Mouse (Mus musculus): ENCODE measurements at regions not wholly inside any gene's neighbourhood (a gene's known extent, or its start where the extent isn't known, plus 50 kb on each side); places are given as distances from the start of the nearest gene placed in this dataset.
A peak's percentile ranks its signal among the peaks of the same experiment; 100 is the strongest.

DNA sequence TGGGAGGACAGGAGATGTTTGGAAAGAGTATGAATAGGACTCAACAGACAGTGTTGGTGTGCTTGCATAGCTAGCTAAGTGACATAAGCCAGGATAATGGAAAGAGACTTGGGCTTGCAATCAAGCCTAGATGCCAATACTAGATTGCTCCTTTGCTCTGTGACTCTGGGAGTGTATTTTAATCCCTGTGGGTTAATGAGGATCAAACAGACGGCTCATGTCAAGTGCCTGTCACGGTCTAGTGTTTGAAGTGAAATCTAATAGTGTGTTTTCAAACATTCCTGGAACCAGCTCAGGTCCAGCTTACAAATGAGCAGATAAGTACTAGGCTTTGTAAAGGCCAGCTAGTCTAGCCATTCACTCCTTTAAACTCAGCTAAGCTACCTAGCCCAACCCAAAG is 64.1 kb upstream of the Ranbp3l start:
- DNase-seq, result no peak

DNA sequence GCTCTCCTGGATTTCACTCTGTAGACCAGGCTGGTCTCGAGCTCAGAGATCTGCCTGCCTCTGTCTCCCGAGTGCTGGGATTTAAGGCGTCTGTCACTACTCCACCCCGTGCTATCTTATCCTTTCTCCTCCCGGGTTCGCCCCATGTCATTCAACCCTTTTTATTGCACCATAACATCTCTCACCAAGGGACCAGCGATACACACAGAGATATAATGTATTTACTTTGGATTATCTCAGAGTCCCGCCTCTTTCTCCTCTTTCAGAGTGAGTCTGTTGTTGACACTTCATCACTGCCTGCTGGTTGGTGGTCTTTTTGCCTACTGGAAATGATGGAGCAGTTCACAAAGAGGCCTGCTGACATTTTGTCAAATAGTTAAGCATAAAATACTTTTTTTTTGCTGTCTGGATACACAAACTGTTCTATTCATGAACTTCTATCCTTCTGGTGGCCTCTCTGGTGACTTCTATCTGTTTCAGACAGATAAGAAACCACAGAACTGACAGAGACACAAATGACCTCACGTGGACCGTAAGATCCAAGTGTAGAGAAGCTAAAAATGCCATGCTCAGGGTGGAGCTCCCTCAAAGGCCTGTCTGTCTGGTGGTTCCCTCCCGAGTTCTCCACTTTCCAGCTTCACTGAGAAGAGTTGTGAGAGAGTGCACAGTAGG is 70.1 kb upstream of the Ranbp3l start:
- DNase-seq, result no peak

DNA sequence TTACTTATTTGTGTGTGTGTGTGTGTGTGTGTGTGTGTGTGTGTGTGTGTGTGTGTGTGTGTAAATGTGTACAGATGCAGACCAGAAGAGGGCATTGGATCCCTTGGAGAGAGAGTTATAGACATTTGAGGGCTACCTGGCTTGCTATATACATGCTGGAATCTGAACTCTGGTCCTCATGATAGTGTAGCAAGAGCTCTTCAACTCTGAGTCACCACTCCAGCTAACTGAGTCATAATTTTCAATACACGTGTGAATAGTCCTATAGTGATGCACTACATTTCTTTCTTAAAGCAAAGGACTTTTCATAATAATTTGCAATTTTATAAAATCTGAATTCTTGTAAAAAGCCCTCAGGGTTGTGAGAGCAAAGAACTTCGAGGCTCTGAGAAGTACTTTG is 70.9 kb upstream of the Ranbp3l start:
- DNase-seq, result no peak

DNA sequence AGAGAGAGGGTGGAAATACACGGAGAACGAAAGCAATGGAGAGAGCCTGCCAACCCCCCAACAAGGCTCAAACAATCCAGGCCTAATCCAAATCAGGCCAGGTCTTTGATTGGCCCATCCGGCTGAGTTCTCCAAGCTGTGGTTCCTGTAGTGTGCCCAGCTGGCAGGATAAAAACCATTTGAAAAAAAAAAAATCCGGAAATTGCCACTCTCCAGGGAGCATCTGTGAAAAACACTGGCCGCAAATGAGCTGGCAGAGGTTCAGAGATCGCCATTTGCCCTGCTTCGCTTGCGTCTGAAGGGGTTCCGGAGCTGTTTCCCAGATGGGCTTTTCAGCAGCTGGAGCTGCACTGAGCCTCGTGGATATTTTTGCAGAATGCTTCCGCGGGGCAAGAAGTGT is 71.4 kb upstream of the Ranbp3l start:
- no peak for DNase-seq

DNA sequence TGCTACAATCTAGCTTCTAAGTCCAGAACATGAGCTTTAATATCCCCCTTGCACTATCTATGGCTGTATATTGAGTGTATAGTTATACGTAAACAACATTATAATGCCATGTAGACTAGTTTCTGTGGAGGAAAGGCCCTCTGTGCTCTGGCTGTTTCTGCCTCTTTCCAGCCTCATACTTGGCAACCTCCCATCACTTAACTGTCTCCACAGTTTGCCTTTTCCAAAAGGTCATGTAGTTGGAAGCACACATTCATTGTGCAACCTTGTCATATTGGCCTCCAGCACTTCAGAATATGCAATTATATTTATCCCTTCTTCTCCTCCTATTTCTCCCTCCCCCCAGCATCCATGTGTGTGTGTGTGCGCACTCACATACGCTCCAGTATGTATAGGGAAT is 82.2 kb upstream of the Ranbp3l start:
- DNase-seq, result no peak

DNA sequence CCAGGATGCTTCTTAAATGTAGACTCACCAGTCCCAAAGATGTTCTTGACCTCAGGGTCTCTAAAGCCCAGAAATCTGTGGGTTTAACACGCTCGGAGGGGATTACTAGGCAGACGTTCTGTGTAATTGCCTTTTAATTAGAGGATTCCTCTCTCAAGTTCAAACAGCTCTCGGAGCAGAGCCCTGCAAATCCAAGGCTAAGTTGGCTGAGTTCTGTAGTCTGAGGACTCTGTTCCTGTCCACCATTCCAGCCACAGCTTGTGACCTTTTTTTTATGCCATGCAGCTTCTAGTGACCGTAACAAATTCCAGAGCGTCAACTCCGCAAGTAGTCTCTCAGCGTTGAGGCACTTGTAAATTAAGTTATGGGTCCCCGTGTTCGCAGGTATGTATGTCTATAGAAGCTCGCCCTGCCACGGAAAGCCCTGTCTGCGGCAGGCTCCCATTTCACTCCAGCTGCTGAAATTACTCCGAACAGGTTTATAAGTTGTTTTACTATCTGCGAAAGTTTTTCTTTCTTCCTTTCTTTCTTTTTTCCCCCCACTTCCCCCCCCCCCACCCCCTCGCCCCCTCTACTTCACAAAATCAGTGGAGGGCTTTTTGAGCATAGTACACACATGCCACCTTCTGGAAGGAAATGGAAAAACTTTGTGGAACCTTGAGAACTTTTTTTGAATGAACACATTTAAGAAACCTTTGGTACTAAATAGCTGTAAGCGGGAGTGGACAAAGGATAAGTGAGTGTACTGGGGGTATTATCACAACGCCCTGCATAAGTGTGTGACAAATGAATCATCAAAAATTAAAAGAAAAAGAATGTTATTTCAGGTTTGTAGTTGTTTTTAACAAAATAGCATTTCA is 82.9 kb upstream of the Ranbp3l start:
- peak; percentile 32 for DNase-seq

DNA sequence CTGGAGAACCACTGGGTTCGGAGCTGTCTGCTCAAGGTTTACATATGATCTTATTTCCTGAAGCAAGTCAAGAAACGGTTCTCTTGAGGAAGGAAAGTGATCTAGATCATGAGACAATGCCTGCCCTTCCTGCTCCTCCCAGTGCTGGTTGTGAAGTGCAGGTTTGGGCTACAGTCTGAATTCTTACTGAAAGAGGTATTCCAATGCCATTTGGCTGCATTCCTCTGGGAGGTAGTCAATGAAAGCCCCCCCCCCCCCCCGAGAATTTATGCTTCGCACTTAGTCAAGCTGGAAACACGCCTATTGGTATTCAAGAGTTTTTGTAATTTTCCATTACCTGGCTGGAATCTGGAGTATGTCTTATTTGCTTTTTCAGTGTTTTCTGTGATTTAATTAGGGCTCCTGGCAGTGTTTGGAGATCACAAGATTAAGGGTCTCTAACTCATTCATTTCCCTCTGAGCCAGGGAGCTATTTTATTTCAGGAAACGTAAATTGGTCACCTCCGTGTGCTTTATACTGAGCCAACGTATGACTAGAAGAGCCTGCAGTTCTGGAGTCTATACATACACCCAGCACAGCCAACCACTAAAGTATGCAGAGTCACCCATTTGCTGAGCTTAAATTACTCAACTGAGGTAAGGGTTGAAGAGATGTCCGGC is 84.7 kb upstream of the Ranbp3l start:
- DNase-seq, result no peak

DNA sequence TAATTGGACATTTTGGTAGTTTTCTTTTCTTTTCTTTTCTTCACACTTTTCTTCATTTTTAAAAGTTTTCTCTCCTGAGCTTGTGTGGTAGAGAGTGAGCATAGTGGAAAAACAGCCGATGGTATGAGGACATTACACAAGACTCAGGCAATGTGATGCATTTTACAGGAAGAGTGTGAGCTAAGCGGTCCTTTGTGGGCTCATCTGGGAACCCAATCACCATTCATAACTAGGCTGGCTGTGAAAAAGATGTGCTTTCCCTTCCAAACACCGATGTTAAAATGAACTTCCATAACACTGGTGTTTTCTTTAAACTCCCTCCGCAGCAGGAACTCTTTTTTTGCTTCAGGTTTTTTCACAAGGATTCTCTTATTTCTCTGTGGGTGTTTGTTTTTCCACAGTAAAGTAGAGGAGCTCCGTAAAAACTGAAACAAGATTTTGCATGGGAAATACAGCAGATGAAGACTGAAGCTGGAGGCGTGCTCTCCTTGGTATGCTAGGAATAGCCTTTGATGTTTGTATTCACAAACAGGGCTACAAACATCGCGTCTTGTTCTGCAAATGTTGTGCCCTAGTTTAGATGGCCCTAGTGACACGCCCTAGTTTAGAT is 92.8 kb upstream of the Ranbp3l start:
- DNase-seq, result no peak

DNA sequence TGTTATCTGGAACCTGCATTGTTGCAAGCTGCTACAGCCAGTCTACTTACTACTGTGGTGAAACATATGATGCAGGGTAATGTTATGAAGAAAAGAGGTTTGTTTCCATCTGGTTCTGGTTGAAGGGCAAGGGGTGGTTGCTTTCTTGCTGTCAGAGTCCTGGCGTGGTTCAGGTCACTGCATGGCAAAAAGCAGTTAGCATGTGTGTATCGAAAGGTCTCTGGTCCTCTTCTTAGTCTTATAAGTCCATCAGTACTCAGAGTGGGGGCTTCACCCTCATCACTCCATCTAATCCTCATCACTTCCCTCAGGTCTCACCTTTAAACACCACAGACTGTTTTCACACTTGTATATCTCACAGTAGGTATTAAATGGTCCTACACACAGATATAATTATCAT is 99.7 kb upstream of the Ranbp3l start:
- DNase-seq, result no peak

DNA sequence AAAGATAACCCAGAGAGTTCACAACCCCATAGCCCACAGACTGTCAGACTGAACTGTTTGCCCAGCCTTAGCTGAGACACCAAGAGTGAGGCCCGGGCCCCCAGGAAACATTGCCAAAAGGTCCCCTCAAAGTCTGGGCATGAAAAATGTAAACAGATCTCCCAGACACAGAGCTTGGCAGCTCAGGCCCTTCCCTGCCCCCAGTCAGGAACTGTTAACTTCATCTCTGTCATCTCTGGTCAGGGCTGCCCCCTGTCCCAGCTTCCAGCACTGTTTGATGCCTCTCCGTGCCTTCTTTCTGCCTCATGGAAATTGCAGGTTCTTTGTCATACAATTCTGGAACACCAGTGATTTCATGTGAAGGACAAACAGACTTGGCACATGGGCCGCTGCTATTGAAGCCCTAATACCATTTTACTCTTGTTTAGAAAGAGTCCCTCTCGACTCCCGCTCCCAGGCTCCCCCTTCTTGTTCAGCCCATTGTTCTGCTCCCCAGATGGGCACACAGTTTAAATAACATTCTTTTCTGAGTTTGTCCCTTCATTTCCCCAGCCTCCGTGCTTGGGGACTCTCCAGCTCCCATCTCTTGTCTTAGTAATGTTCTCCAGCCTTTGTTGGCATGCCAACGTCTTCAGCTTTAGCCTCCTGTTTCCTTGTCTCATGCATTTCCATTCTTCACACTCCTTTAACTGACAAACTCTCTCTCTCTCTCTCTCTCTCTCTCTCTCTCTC is 100.4 kb upstream of the Ranbp3l start:
- no peak for DNase-seq

DNA sequence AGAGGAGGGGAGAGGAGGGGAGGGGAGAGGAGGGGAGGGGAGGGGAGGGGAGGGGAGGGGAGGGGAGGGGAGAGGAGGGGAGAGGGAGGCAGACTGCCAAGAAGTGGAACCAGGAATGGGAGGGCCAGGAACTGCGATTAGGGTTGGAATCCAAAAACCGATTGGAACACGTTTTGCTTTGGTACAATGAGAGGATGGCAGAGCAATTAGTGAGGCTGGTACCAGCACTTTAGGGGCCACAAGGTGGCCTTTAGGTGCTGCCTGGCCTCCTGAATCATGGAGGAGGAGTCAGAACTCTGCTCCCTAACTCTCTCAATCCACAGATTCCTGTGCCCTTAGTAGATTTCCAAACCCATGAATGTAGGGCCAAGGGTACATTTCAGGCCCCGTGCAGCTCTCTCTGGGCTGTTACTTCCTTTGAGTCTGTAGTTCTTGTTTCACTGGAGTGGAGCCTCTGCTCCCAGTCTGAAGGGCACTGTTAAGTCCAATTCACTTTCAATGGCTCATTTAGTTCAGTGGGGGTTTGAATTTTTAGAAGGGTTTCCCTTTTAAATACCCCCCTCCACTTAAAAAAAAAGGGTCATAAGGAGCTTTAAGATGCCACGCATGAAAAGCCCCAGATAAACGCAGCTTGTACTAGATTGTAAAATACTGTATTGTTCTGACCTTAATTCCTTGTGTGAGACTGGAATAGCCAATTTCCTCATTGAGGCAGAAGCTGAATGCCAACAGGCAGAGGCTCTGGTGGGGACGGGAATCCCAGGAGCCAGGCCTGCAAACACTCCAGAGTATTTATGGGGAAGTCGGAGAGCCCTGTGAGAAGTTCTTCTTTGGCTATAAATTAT is 102.4 kb upstream of the Ranbp3l start:
- no peak for DNase-seq

DNA sequence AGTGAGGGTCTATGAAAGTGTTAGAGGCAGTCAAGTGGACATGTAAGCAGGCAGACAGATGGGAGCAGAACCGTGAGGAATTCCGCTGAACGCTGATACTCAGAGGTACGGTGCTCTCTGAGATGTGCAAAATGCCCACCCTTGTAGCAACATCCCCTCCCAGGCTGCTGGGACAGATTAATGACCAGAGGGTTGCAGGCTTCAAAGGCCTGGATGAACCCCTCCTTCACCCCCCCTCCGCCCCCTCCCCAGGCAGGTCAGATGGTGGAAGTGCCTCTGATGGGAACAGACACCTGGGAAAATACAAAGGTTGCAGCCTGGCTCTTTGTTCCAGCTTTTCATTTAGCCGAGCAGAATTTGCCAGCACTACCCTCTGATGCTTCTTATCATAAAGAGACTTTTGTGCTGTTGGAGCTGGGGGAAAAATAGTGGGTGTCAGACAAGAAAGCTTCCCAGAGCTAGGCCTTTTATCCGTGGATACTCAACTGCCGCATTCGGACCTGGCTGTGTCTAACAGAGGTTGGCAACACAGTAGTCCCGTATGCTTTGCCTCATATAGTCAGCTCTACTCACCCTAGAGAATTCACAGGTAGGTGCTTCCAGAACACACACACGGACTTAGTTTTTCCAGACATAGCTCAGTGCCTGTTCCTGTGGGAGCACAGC is 111.2 kb upstream of the Ranbp3l start:
- no peak for DNase-seq

DNA sequence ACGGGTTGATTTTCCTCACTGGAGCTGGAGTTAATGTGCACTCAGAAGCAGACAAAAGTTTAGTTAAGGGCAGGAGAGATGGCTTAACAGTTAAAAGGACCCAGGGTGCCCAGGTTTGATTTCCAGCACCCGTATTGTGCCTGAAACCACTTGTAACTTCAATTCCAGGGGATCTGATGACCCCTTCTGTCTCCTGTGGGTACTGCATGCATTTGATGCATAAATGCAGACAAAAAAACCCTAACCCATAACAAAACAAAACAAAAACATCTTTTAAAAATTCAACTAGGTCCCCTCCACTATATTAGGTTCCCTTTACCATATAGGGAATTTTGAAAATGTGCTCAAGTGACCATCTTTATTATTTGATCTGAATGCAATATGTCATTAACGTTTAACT is 112.2 kb upstream of the Ranbp3l start:
- DNase-seq, result no peak

DNA sequence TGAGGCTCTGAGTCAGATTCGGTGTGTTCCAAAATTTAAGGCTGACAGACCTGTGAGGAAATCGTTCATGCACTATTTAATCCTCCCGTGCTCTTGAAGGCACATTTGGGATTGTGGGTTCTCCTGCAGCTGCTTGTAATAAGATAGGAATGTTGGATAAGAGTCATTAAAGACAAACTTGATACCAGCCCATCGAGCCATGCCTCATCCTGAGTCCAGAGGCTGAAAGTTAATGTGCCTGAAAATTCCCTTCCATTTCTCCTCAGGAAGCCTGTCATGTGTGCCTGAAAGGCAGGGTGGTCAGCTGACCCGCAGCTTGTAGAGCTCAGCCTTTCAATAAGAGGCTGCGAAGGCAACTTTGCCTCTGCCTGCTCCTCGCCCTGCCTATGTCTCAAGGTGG is 113.4 kb upstream of the Ranbp3l start:
- DNase-seq, result no peak

DNA sequence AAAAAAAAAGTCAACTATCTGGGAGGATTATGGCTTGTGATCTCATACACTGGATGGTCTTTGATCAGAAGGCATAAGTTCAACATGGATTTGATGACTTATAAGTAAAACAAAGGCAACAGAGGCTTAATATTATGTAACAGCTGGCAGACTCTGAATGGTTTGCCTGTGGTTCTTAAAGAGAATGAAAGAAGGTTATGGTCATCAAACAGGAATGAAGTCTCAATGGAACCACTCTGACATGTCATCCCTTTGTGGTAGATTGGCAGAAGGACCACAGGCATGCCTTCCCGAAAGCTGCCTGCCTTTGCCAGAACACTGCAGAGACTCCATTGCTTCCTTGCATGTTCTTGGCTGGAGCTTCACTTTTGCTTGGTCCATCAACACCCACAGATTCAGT is 116.8 kb upstream of the Ranbp3l start:
- DNase-seq, result no peak

DNA sequence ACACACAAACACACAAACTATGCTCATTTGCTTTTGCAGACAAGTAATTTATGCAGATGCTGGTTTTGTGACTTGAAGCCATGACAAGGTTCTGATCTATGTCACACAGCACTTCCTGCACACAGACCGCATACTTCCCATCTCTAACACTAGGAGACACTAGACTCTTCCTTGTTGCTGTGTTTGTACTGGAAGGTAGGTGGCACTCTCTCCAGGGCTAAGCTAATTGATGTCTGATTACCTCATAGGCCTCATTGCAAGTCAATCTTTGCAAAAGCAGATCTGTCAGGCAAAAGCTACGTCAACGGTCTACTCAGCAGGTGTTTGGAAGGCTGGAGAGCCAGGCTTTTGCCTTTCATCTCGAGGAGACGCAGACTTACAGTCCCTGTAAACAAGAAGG is 118.3 kb upstream of the Ranbp3l start:
- DNase-seq, result no peak

DNA sequence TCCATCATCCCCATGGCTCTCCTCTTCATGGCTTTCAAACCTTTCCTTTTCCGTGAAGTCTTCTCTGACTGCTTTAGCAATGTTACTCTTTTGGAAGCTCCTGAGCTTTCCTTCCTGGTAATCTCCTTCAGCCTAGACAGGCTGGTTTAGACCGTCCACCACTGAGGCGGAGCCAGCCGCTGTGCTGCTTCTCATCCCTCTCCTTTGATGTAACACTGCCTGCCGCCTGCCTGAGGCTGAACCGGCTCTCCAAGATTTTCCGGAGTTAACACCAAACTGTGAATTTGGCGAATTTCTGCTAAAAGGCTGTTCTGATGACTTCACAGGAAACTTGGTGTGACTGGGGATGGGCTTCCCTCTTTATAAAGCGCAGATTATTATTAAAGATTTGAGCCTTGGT is 125.6 kb upstream of the Ranbp3l start:
- DNase-seq, result no peak

DNA sequence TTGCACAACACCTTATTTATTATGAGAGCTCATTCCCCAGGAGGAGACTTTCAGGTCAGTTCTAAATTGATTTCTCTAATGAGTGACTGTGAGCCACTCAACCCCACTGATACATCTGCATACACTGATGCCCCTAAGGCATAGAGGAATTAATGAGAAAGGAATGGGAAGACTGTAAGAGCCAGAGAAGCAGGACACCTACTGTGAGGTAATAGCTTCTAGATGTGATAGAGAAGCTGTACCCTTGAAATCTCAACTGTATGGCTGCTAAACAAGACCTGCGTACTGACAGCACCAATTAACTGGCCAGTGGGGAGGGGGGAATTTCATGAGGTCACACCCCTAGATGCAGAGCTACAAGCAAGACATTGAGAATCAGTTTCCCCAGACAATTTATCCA is 128.3 kb upstream of the Ranbp3l start:
- no peak for DNase-seq

DNA sequence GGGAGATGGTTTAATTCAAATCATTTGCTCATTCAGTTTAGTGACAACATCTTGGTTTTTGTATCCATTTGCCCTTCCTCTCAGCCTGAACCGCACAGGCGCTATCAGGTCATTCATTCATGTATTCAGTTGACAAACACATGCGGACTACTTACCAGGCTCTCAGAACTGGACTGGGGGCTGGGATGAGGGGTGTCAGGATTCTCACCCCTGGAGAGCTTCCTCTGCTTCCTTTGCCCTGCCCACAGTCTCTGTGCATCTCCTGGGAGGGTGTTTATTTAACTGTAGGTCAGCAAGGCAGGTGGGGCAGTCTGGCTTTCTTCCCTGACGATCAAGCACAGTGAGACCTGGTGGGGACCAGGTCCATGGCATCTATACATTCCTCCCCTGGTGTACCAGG is 123.6 kb upstream of the Slc1a3 start:
- no peak for DNase-seq

DNA sequence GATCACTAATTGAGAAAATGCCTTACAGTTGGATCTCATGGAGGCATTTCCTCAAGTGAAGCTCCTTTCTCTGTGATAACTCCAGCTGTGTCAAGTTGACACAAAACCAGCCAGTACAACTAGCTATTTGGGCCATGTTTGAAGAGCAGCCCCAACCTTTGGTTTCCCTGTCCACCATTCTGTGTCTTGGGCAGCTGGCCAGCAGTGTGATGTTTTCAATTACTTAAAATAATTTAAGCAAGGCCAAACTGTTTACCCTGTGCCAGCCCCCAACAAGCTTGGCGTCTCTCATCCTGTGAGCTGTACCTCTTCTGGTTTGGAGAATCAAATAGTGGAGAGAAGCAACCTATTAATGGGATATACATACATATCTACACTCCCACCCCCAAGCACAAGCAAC is 122.4 kb upstream of the Slc1a3 start:
- no peak for DNase-seq

Data from kidney, adult 18-20 months (tissue).